Mouse (Mus musculus) 3T3-L1 (cell line): ENCODE results near the gene Gm49450.

ENCODE experiments used
- DNase-seq: peaks from one replicate; pipeline ENCODE4 v3.0.0-alpha.2; 2015; ENCODE audit warnings: low read depth, low spot score

The Gm49450 gene

GRCm38 (mm10) chr15:98893940-98894745, 59.2 kb downstream of the Gm49450 start, which contains the start of gene Rhebl1:
Gene Rhebl1 (minus strand): TSS chr15:98894540.
- DNase-seq = no peak

- no peak for DNase-seq
These were observed 60.3 kb downstream of the Gm49450 start for GRCm38 (mm10) chr15:98893036-98893435.

DNA sequence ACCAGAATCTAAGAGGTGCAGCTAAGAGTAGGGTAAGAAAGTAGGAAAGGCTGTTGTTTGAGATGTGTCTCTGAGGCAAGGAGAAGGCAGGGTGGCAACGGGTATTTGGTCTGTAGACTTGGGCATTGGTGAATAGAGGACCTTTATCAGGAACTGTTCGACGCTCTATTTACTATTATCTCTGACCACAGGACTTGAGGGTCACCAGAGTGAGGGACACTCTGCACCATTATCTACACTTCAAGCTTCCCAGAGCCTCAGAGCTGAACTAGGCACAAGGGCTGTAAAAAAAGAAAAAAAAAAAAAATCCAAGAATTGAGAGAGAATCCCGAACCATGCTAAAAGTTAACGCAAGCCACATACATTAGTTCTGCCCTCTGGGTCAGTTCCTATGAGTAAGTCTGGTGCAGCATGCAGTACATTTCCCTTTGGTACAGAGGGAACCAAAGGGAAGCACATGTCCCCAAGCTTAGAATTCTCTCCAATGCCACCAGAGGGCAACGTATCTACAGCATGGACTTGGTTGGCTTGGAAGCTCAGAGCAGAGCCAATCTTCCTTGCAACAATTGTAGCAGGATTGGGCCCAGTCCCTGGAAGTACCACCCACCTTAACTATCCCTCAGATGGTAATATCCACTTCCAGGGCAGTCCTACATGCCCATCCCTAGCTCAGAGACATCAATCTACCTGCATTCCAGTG, 61.3 kb downstream of the Gm49450 start:
- peak; percentile 94 for DNase-seq

DNA sequence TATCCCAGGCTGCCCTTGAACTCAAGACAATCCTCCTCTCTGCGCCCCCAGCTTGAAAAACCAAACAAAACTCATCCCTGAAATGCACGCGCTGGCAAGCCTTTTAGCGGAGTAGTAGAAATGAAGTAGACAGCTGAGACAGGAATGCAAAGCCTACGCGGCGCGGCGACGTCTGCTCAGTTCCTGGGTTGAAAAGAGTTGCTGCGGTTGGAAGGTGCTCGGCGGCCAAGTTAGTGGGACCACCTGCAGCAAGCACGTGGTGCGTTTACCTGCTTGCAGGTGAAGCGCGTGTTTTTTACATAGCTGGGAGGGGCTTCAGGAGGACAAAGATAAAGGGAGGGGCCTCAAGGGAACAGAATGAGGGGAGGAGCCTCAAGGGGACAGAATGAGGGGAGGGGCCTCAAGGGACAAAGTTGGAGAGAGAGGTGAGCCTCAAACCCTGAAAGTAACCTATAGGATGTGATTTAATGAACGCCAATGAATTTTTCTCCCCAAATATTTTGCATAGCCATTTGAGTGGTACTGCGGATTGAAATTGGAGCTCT, 62.1 kb downstream of the Gm49450 start:
- no peak for DNase-seq

GRCm38 (mm10) chr15:98887526-98887925, 65.8 kb downstream of the Gm49450 start:
- no peak for DNase-seq

DNA sequence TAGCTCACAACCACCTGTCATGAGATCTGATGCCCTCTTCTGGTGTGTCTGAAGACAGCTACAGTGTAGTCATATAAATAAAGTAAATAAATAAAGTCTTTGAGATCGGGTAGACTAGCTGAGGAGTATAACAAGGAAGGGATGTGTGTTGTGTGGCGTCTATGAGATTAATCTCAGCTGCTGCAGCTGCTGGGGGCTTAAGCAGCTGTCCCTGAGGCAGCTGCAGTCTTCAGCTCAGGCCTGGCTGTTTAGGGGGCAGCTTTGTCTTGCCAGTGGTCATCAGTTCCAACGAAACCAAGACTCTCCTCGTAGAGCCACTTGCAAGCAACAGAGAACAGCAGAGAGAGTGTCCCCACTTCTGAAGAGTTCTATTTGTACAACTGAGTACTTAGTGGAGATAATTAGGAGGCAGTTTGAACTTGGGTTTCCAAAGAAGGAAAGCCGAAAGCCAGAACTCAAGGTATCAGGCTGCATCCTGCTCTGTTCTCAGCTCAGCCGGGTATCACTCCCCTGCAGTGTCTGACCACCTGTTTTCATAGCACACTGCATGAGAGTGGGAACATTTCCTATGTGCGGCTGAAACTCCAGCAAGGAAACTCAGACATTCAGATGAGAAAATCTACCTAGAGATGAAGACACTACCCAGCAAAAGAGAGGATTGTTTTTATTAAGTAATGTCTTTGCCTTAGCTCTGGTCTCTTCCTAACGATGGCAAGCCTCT, 66.5 kb downstream of the Gm49450 start:
- DNase-seq = no peak

DNA sequence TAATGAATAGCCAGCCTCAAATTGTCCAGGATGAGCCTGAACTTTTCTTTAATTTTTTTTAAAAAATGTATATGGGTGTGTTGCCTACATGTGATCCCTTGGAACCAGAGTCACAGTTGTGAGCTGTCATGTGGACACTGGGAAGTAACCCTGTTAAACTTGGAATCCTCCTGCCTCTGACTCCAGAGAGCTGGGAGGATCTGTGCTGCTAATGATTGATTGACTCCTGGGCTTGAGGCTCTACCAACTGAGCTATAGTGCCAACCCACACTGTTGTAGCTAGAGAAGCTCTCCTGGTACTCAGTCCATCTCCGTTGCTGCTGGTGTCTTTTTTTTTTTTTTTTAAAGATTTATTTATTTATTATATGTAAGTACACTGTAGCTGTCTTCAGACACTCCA, 69.2 kb downstream of the Gm49450 start:
- DNase-seq = no peak

DNA sequence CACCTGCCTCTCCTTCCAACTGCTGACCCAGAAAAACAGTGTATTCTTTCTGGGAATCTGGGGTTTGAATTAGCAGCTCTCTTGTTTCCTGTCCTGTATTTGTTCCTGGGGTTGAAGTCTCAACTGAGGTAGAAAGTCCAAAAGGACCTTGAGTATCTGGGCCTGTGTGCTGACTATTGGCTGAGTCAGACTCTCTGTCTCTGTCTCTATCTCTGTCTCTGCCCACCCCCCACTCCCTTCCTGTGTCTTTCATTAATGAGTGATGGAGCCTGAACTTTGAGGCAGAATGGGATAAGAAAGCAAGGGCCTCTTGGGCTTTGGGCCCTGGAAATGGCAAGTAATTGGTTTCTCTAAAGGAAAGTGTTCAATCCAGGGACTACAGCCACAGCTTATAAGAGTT, 69.7 kb downstream of the Gm49450 start:
- DNase-seq = no peak
